Mouse (Mus musculus) lung, adult 2 months (tissue): ENCODE results near the gene Rusc1.

ENCODE experiments used
- CTCF ChIP-seq: fragments of 200-500 bp; IDR thresholded peaks from 2 replicates; pipeline ENCODE4 v1.5.1; 2011; ENCODE audit warnings: mild to moderate bottlenecking, low read length, control low read depth; ENCODE audit not compliant: insufficient read depth
- POLR2A ChIP-seq: fragments of 200-500 bp; IDR thresholded peaks from 2 replicates; pipeline ENCODE4 v1.6.1; 2011; ENCODE audit warnings: low read depth, mild to moderate bottlenecking, control low read depth, low read length, borderline replicate concordance; ENCODE audit errors: extremely low read depth

GRCm38 (mm10) chr3:89077383-89077782, 15.7 kb downstream of the Rusc1 start:
- no peak for TF ChIP-seq POLR2A
- TF ChIP-seq CTCF = no peak
